Mouse (Mus musculus): Measurements from ENCODE around the gene Znhit6.

GRCm38 (mm10) chr3:145625546-145625945, 49.5 kb downstream of the Znhit6 start:
- TF ChIP-seq POLR2A (IDR thresholded peaks at IDR 0.05; ENCODE audit: insufficient read depth, low read length) (no peak), CTCF (IDR thresholded peaks at IDR 0.05; ENCODE audit: low read depth, low read length) (no peak), EP300 (IDR thresholded peaks at IDR 0.05; ENCODE audit: insufficient read depth, low read depth, low read length) (no peak)
